Mouse (Mus musculus) limb, embryonic 13.5 days (tissue): ENCODE data around the gene Mtmr12. TPM values are rescaled to one million over a fixed set of nuclear protein-coding genes. Genes with fewer than 3 reads are reported as not detected.

Experiments
- ATAC-seq: fragments of 200-750 bp; cut with Nextera tagmentation; 2 replicates; pipeline ENCODE4 v1.8.0; 2017; ENCODE audit warnings: low read depth, moderate number of reproducible peaks, moderate TSS enrichment; ENCODE audit not compliant: low FRiP score
- H3K27ac ChIP-seq: fragments of 300-500 bp; sonication (generic); 2 replicates; pipeline ENCODE4 v1.5.1; 2015; ENCODE audit warnings: inconsistent platforms, mild to moderate bottlenecking, moderate library complexity
- H3K27me3 ChIP-seq: fragments of 300-500 bp; sonication (generic); 2 replicates; pipeline ENCODE4 v1.6.1; 2015; ENCODE audit warnings: mild to moderate bottlenecking, inconsistent platforms
- H3K36me3 ChIP-seq: fragments of 300-500 bp; sonication (generic); 2 replicates; pipeline ENCODE4 v1.6.1; 2015; ENCODE audit warnings: inconsistent platforms, mild to moderate bottlenecking, moderate library complexity
- H3K4me1 ChIP-seq: fragments of 300-500 bp; sonication (generic); 2 replicates; pipeline ENCODE4 v1.6.1; 2015; ENCODE audit warnings: inconsistent platforms
- H3K4me2 ChIP-seq: fragments of 300-500 bp; sonication (generic); replicated peaks from 2 replicates; pipeline ENCODE4 v1.6.1; 2015; ENCODE audit warnings: inconsistent platforms, mild to moderate bottlenecking, moderate library complexity
- H3K4me3 ChIP-seq: fragments of 300-500 bp; sonication (generic); 2 replicates; pipeline ENCODE4 v1.5.1; 2015; ENCODE audit warnings: moderate library complexity, mild to moderate bottlenecking, inconsistent platforms
- H3K9ac ChIP-seq: fragments of 300-500 bp; sonication (generic); 2 replicates; pipeline ENCODE4 v1.6.1; 2015; ENCODE audit warnings: mild to moderate bottlenecking, inconsistent platforms
- H3K9me3 ChIP-seq: fragments of 300-500 bp; sonication (generic); 2 replicates; pipeline ENCODE4 v1.6.1; 2016; ENCODE audit warnings: inconsistent platforms
- WGBS: fragments of 180-500 bp; shearing (Covaris S2); methylation state at CpG from one replicate; pipeline ENCODE4 v1.1.7; 2015; 5-methylcytosine and 5-hydroxymethylcytosine counted together
- polyA plus RNA-seq: library from polyadenylated mRNA; unstranded; fragments of >200 nt; fragmentation: Nextera tagmentation; extraction: Ambion mirVana; gene quantifications from 2 replicates; pipeline ENCODE4 v1.2.1, GENCODE M21; 2015

Gene Mtmr12
- polyA plus RNA-seq, 1 experiment from 2014 or later, result 18.5 TPM

- Histone ChIP-seq H3K4me3 (no peak overlapping the region), H3K9me3 (no peaks in the 10 kb centered on the region), H3K27me3 (no peaks in the 10 kb centered on the region), H3K4me2 (no peak overlapping the region), H3K36me3 (peaks cover 47% of the 10 kb centered on the region), H3K9ac (no peak overlapping the region), H3K4me1 (peaks cover 5% of the 10 kb centered on the region), H3K27ac (no peak overlapping the region)
- ATAC-seq, result no peak
- 87% methylated on average over 9 of the region's 9 CpGs for WGBS
Measured at GRCm38 (mm10) chr15:12271340-12271739, 66.5 kb downstream of the Mtmr12 start.

DNA sequence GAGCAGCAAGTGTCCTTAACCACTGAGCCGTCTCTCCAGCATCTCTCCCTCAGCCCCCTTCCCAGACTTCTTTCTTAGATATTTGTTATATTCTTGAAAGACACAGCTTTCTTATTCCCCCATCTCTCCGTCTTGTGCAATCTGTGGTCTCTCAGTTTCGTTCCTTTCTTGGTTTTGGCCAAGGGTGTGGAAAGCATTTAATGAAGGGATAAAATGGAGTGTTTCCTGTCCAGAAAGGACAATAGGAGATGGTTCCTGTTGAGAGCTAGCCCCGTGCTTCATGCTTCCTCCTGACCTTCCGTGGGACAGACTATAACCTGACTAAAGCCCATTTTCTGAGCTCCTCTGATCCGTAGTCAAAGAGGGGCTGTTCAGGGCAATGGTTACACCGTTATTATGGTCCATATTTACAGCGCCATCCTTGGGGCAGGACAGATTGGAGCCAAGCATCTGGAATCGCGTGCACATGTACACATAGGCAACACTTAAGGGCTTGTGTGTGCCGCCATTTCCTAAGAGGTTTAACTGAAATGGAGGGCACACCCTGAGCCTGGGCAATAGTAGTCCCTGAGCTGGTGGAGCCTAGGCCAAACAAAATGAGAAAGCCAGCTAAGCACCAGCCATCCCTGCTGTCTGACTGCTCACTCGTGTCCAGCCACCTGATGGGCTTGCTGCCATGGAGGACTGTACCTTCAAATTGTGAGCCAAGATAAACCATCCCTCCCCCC lies 68.7 kb downstream of the Mtmr12 start:
- Histone ChIP-seq H3K9me3 (no peaks in the 10 kb centered on the region), H3K4me2 (no peak overlapping the region), H3K9ac (no peak overlapping the region), H3K27me3 (no peaks in the 10 kb centered on the region), H3K27ac (no peak overlapping the region), H3K4me1 (no peaks in the 10 kb centered on the region), H3K36me3 (peaks cover 28% of the 10 kb centered on the region), H3K4me3 (no peak overlapping the region)
- no peak for ATAC-seq
- 83% methylated on average over 12 of the region's 12 CpGs for WGBS

DNA sequence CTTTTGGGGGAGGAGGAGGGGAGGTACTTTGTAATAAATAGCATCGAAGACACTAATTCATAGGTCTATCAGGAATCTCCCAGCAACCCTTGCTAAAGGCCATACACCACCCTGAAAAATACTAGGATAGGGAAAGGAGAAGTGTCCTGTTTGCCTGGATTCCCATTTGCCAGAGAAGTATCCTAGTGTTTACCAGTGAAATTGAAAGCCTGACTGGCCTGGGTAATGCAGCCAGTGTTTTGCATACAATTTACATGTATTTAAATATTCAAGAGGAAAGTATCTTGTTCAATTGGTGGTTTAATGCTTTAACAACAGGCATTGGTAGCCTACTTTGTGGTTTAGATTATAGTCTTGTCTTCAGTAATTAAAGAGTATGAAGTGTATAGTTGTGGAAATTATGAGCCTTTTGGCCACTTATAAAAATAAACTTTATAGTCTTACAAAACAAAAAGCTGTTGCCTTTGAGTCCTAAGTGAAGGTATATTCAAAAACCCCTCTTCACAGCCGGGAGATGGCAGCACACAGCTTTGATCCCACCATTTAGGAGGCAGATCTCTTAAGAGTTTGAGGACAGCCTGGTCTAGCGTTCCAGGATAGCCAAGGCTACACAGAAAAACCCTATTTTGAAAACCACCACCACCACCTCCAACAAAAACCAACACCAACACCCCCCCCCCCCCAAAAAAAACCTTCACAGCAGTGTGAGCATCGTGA lies 69.4 kb downstream of the Mtmr12 start:
- no peak overlapping the region for H3K4me3 ChIP-seq
- H3K27me3 ChIP-seq, result no peaks in the 10 kb centered on the region
- peaks cover 21% of the 10 kb centered on the region for H3K36me3 ChIP-seq
- H3K9me3 ChIP-seq, result no peaks in the 10 kb centered on the region
- H3K4me1 ChIP-seq, result no peaks in the 10 kb centered on the region
- H3K4me2 ChIP-seq, result no peak overlapping the region
- 64% methylated on average over 4 of the region's 4 CpGs for WGBS
- ATAC-seq, result no peak
- H3K27ac ChIP-seq, result no peak overlapping the region
- no peak overlapping the region for H3K9ac ChIP-seq

- Histone ChIP-seq H3K9ac (no peak overlapping the region), H3K4me3 (no peak overlapping the region), H3K27me3 (no peaks in the 10 kb centered on the region), H3K4me2 (no peak overlapping the region), H3K36me3 (peaks cover 11% of the 10 kb centered on the region), H3K4me1 (no peaks in the 10 kb centered on the region), H3K27ac (no peak overlapping the region), H3K9me3 (no peaks in the 10 kb centered on the region)
- ATAC-seq, result no peak
- WGBS, result 85% methylated on average over 4 of the region's 4 CpGs
Measured at GRCm38 (mm10) chr15:12275091-12275623, 70.3 kb downstream of the Mtmr12 start.

- Histone ChIP-seq H3K36me3 (no peaks in the 10 kb centered on the region), H3K9ac (no peak overlapping the region), H3K9me3 (0 out of 2 replicates have a peak, but pooled peaks cover 3% of the 10 kb centered on the region), H3K27me3 (no peaks in the 10 kb centered on the region), H3K4me1 (no peaks in the 10 kb centered on the region), H3K27ac (no peak overlapping the region), H3K4me2 (no peak overlapping the region), H3K4me3 (no peak overlapping the region)
- no peak for ATAC-seq
- WGBS, result 89% methylated on average over 1 of the region's 1 CpGs
Measured at GRCm38 (mm10) chr15:12279816-12280215, 75.0 kb downstream of the Mtmr12 start.

GRCm38 (mm10) chr15:12284794-12285534 lies 80.1 kb downstream of the Mtmr12 start:
- H3K27me3 ChIP-seq, result no peaks in the 10 kb centered on the region
- H3K36me3 ChIP-seq, result no peaks in the 10 kb centered on the region
- ATAC-seq, result no peak
- H3K4me2 ChIP-seq, result no peak overlapping the region
- peak overlapping the region; percentile 45; the same call in 1 of the 2 replicates for H3K27ac ChIP-seq
- no peaks in the 10 kb centered on the region for H3K4me1 ChIP-seq
- peaks cover 10% of the 10 kb centered on the region; the same call in 1 of the 2 replicates for H3K9me3 ChIP-seq
- H3K9ac ChIP-seq, result no peak overlapping the region
- 70% methylated on average over 6 of the region's 6 CpGs for WGBS
- H3K4me3 ChIP-seq, result no peak overlapping the region

- Histone ChIP-seq H3K9me3 (peaks cover 10% of the 10 kb centered on the region; the same call in 1 of the 2 replicates), H3K36me3 (no peaks in the 10 kb centered on the region), H3K27ac (0 out of 2 replicates have a peak overlapping the region, but pooled peaks have one; percentile 33), H3K9ac (no peak overlapping the region), H3K4me1 (no peaks in the 10 kb centered on the region), H3K4me2 (no peak overlapping the region), H3K27me3 (no peaks in the 10 kb centered on the region), H3K4me3 (no peak overlapping the region)
- no peak for ATAC-seq
- 78% methylated on average over 5 of the region's 5 CpGs for WGBS
Measured at GRCm38 (mm10) chr15:12285535-12285809, 80.6 kb downstream of the Mtmr12 start.

DNA sequence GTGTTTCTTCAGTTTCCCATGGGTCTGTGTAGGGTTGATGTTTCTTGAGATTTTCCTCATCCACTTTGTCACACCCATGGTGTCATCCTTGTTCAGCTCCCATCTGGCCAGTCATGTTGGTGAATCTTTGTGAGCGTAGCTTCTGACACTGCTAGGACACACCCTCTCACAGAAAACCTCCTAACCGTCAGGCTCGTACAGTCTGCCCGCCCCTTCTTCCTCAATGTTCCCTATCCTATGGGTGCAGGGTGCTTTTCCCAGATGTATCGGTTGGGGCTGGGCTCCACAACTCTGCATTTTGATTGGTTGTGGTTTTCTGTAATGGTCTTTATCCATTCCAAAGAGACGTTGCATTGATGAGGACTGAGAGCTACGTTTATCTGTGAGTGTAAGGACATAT lies 85.5 kb downstream of the Mtmr12 start:
- H3K4me1 ChIP-seq, result no peaks in the 10 kb centered on the region; the same call in 1 of the 2 replicates
- H3K36me3 ChIP-seq, result no peaks in the 10 kb centered on the region
- H3K4me2 ChIP-seq, result no peak overlapping the region
- H3K9me3 ChIP-seq, result peaks cover 7% of the 10 kb centered on the region; the same call in 1 of the 2 replicates
- H3K4me3 ChIP-seq, result no peak overlapping the region
- H3K9ac ChIP-seq, result no peak overlapping the region
- H3K27ac ChIP-seq, result no peak overlapping the region
- no peak for ATAC-seq
- no peaks in the 10 kb centered on the region for H3K27me3 ChIP-seq
- 86% methylated on average over 7 of the region's 7 CpGs for WGBS

DNA sequence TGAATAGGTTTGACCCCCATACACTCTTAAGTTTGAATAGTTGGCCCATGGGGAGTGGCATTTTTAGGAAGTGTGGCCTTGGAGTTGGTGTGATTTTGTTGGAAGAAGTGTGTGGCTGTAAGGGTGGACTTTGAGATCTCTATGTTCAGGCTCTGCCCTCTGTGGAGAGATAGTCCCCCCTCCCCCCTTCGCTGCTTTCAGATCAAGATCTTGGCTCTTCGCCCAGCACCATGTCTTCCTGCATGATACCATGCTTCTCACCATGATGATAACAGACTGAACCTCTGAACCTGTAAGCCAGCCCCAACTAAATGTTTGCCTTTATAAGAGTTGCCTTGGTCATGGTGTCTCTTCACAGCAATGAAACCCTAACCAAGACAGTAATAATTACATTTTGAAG lies 86.9 kb downstream of the Mtmr12 start:
- Histone ChIP-seq H3K27ac (no peak overlapping the region), H3K4me3 (no peak overlapping the region), H3K36me3 (no peaks in the 10 kb centered on the region), H3K27me3 (no peaks in the 10 kb centered on the region), H3K4me1 (no peaks in the 10 kb centered on the region; the same call in 1 of the 2 replicates), H3K9me3 (peaks cover 4% of the 10 kb centered on the region; the same call in 1 of the 2 replicates), H3K4me2 (no peak overlapping the region), H3K9ac (no peak overlapping the region)
- ATAC-seq, result no peak
- 81% methylated on average over 2 of the region's 2 CpGs for WGBS

DNA sequence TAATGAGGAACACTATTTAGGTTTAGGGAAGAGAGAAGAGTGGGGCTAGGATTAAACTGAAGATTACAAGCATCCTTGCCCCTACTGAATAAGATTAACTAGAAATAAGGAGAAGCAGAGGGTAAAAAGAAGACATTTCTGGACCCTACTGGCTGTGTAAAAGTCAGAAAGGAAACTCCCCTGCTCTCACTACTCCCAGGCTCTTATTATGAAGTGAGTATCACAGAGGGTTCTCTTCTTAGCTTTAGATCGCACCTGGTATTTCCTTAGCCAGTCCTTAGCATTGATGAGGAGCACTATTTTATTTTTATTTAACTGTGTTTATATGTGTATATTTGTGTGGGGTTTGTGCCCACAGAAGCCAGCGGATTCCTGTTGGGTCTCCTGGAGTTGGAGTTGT lies 91.4 kb downstream of the Mtmr12 start:
- Histone ChIP-seq H3K36me3 (no peaks in the 10 kb centered on the region), H3K9me3 (no peaks in the 10 kb centered on the region), H3K9ac (no peak overlapping the region), H3K4me3 (no peak overlapping the region), H3K27ac (no peak overlapping the region), H3K27me3 (no peaks in the 10 kb centered on the region), H3K4me2 (no peak overlapping the region), H3K4me1 (no peaks in the 10 kb centered on the region; the same call in 1 of the 2 replicates)
- ATAC-seq, result no peak
- WGBS, result 51% methylated on average over 2 of the region's 2 CpGs

DNA sequence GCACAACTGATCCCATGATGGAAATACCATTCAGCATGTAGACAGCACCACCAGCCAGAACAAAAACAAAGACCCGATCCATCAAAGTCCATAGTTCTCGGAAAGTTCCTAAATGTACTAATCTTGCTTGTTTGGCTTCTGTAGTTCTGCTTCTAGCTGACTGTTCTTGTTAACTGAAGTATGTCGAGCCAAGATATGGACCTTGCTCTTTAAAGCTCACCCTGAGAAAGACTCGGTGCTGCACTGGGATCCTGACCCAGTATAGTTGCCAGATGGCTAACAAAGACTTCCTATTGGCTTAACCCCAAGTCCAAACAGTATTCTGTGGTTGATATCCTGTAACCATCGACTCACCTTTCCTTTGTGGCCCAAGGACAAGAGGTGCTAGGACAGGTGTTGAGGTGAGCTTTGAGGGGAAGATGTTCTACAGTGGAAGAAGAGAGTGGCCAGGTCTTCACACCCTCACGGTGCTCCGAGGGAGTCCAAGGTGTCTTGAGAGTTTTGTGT lies 93.5 kb downstream of the Mtmr12 start:
- Histone ChIP-seq H3K27me3 (no peaks in the 10 kb centered on the region), H3K4me2 (no peak overlapping the region), H3K4me1 (no peaks in the 10 kb centered on the region; the same call in 1 of the 2 replicates), H3K9me3 (no peaks in the 10 kb centered on the region), H3K27ac (no peak overlapping the region), H3K9ac (no peak overlapping the region), H3K4me3 (no peak overlapping the region), H3K36me3 (no peaks in the 10 kb centered on the region)
- whole genome bisulfite sequencing, result 85% methylated on average over 7 of the region's 7 CpGs
- ATAC-seq, result no peak

DNA sequence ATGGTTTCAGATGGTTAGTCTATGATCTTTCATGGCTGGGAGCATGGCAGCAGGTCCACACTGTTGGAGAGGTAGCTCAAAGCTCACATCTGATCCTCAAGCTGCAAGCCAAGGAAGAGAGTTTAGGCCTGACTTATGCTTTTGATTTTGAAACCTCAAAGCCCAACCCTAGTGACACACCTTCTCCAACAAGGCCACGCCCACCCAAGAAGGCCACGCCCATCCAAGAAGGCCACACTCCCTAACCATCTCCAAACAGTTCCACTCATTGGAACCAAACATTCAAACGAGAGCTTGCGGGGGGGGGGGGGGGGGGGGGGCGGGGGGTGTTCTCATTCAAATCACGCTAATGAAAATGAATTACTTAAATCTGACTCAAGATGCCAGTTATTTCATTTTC lies 96.9 kb downstream of the Mtmr12 start:
- Histone ChIP-seq H3K4me3 (no peak overlapping the region), H3K27me3 (no peaks in the 10 kb centered on the region), H3K4me2 (no peak overlapping the region), H3K9ac (no peak overlapping the region), H3K4me1 (no peaks in the 10 kb centered on the region), H3K9me3 (no peaks in the 10 kb centered on the region), H3K27ac (no peak overlapping the region), H3K36me3 (no peaks in the 10 kb centered on the region)
- 81% methylated on average over 4 of the region's 6 CpGs for WGBS
- ATAC-seq, result no peak
